Mouse (Mus musculus): ENCODE data around the gene Tlcd1.

Tlcd1 gene

DNA sequence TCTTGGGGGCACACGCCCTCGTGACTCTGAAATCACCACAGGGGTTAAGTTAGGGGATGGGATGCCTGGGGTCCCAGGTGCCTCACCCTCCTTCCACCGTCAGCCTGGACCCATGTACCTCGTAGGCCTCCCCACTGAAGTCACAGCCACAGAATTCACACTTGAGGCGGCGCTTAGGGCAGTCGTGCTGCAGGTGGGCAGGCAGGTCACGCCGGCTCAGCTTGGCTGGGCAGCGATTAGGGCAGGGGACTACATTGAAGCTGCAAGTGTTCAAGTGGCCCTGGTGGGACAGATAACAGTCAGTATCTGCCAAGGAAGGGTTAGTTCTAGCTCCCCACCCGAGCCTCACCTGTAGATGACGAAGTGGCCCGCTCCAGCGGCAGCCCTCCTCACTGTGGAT lies 15.3 kb upstream of the Tlcd1 start:
- no peak for DNase-seq (ENCODE audit: low spot score in 2 of 2)

DNA sequence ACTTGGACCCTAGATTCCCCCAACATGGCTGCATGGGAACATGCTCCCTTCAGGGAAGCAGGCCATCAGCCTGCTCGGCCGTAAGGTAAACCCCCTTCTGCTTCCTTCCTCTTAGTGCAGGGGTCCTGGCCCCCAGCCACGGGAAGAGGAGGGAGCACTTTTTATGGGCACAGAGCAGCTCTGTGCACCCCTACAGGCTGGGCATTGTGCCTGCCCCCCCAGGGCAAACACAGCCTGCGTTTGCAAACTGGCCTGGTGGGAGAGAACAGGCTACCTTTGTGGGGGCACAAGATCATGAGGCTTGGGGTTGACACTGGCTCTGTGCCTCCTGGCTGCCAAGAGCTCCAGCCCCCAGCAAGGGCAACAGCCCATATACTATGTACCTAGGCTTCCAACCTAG lies 14.5 kb upstream of the Tlcd1 start:
- no peak for DNase-seq (ENCODE audit: low spot score in 2 of 2)

DNA sequence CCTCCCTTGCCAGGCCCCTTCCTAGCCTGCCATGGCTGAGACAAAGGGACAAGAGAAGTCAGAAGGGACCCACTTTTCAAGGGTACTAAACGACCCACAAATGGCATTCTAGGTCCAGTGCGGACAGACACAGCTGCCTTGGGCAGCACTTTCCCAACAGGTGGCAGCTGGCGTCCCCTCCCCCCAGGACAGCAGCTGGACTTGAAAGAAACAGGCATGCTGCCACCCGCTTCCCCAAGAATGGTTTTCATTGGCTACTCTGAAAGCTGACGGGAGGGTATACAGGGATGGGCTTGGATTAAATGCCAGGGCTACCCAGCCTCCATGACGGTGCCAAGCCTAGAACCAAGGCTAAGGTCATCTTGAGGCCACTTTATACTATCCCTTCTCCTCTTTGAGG lies 14.0 kb upstream of the Tlcd1 start:
- peak in 1 of 2 experiments; percentile 60 for DNase-seq (ENCODE audit: low spot score in 2 of 2)

DNA sequence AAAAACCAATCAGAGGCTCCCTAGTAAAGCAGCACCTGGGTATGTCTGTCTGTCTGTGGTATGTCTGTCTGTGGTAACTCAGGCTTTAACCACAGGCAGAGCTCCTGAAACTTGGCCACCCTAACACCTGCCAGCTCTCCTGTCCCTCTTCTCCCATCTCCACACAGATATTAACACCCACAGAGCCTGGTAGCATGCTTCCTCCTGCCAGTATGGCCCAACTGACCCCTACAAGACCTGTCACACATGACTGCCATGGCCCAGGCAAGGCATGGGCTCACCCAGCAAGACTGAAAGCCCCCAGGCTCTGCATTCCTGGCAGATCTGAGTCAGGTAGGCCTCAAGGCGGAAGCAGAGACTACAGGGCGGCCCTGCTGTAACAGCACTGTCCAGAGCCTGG lies 13.5 kb upstream of the Tlcd1 start:
- DNase-seq (ENCODE audit: low spot score in 2 of 2) = no peak

DNA sequence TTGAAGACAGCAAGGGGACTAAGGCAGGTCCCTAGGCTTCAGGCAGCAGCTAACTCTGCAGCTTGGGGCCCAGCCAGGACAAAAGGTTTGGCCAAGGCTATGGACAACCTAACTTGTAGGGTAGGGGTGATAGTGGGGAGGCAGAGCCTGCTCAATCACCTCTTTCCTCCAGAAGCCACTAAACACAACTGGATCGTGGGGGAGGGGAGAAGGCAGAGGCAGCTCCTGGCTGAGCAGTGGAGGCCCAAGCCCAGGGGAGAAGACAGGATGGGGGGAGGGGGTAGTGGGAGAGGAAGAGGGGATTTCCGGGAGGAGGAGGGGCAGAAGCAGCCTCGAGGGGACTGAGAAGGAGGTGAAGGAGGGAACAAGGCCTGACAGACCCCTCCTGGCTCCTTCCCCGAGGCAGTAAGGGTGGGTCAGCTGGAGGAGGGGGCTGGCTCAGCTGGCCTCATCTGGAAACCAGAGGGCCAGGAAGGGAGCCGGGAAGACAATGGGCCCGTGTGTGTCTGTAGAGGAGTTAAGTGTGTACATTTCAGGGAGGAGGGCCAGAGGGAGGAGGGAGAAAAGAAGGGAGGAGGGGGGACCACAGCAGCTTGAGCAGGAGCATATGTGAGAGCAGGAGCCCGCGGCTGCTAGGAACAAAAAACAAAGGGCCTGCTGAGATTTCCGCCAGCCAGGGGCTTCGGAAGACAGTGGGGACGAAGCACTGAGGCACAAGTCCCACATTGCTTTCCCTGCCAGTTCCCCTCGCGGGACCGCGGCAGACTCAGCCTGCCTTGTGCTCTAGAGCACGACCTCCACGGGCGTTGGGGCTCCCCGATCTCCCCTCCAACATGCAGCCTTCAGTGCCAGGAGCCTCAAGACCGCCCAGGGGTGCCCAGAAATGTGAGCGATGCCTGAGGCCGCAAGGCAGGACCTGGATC lies 12.6 kb upstream of the Tlcd1 start:
- DNase-seq (ENCODE audit: low spot score in 2 of 2) = no peak

DNA sequence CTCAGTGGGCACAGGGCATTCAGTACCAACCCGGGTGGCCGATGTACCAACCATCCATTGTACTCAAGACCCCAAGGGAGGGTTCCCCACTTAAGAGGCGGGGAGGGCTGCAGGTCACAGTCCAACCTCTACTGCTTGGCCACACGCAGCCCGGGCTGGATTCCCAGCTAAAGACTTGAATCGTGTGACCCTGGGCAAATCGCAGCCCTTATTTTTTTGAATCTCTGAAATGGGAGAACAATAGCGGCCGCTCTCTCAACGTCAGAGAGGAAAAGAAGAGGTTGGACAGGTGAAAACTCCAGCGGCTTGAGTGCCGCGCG lies 11.9 kb upstream of the Tlcd1 start:
- DNase-seq (ENCODE audit: low spot score in 2 of 2) = no peak

DNA sequence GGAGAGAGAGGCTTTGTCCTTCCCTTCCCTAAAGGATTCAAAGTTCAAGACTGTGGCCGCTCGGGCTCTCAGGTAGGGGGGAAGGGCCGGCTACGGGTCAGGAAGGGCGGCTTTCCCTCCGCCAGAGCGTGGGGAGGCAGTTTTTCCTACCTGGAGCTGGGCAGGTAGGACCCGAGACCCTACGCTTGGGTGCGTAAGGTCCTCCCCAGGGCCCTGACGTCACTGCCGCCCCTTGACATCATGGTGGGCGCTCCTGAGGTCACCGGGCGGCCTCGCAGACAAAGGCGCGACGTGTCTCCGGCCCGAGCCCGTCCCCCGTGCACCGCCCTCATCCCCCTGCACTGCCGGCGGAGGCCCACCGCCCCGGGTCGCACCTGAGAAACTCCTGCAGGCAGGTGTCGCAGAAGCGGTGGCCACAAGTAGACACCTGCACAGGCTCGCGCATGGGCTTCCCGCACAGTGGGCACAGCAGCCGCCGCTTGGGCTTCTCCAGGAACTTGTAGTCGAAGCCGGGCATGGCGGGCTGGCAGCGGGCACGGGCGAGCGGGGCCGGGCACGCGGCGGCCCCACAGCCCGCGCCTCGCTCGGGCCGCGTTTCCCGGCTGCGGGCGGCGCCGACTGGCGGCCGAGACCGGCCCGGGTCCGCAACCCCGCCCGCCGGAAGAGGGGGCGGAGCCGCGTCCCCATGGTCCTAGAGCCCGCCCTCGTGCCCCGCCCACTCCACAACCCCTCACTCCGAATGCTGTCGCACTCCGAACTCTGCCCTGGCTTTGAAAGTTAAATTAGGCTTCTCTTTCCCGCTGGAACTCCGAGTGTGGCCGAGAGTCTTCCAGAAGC lies 11.4 kb upstream of the Tlcd1 start, which contains the start of gene Traf4:
Gene Traf4, minus strand, starts transcription at position 666 of the 837 bp plus-strand sequence.
- peak; percentile 60 to 66 for DNase-seq (ENCODE audit: low spot score in 2 of 2)

DNA sequence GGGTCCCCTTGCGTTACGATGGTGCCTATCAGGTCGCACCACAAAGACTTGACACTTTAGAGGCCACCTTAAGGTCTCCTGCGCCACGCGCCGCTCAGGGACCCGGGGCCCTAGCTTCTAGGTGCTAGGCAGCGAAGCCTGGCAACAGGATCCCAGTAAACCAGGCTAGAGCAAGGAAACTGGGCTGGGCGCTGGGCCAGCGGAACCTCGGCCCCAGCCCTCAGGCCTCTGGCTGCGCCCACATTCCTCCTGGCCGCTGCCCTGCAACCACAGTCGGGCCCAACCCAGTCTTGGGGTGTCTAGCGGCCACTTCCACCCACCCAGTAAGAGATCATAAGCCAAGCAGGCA lies 10.8 kb upstream of the Tlcd1 start:
- no peak for DNase-seq (ENCODE audit: low spot score in 2 of 2)

DNA sequence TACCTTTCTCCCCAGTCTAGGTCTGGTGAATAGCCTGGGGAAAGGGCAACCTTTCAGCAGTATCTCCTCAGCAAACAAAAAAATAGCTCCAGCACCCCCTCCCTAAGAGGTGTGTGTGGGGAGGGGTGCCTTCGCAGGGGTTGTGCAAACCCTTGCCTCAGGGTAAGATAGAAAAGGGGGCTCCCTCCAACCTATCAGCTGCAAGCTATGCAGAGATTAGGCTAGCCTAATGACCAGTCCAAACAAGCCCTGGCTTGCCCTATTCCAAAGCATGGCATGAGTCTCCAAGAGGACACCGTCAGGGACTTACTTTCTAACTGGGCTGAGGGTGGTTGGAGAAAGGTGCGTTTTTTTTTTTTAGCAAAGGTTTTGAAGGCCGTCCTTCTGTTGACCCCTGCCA lies 10.3 kb upstream of the Tlcd1 start:
- no peak for DNase-seq (ENCODE audit: low spot score in 2 of 2)

DNA sequence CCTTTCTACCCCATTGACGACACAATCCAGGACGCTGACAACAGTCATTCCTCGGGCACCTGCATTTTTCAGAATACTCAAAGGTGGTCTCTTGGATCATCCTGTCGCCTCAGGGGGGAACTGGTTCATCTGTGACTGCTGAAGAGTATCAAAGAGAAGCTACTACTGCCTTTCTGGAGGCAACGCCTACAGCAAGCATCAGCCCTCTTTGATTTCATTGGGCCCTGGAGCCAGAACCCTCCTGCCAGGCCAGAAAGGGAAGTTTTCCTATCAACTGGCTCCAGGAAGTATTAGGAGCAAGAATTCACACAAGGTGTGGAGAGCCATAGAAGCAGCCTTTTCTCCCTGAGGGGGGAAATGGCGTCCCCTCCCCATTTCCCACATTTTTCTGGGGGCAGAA lies 9.9 kb upstream of the Tlcd1 start:
- DNase-seq (ENCODE audit: low spot score in 2 of 2) = no peak

DNA sequence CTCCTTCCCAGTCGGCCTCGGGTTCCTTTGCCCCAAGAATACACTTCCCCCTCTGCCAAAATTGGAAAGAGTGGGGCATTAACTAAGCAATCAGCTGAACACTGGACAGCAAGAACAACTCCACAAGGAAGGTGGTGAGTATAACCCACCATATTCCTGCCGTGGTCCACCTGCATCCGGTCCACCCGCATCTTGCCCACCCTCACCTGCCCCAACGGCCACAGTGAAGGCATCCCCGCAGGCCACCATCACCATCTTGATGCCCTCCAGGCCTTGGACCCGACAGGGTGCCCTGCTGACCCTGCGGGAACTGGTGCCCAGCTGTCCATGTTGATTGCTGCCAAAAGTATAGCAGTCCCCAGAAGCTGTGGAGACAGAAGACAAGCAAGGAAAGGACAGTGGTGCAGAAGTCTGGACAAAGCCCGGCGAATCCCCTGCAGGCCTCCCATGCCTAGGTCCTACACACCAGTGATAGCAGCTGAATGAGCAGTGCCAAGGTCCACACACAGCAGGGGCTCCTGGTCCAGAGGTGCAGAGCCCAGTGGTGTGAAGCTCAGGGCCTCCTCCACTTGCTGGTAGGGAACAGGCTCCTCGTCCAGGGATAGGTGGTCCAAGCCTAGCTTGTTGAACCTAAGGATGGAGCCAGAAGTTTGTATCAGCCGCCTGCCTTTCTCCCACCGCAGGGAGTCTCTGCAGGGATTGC lies 9.1 kb upstream of the Tlcd1 start:
- DNase-seq (ENCODE audit: low spot score in 2 of 2) = no peak

DNA sequence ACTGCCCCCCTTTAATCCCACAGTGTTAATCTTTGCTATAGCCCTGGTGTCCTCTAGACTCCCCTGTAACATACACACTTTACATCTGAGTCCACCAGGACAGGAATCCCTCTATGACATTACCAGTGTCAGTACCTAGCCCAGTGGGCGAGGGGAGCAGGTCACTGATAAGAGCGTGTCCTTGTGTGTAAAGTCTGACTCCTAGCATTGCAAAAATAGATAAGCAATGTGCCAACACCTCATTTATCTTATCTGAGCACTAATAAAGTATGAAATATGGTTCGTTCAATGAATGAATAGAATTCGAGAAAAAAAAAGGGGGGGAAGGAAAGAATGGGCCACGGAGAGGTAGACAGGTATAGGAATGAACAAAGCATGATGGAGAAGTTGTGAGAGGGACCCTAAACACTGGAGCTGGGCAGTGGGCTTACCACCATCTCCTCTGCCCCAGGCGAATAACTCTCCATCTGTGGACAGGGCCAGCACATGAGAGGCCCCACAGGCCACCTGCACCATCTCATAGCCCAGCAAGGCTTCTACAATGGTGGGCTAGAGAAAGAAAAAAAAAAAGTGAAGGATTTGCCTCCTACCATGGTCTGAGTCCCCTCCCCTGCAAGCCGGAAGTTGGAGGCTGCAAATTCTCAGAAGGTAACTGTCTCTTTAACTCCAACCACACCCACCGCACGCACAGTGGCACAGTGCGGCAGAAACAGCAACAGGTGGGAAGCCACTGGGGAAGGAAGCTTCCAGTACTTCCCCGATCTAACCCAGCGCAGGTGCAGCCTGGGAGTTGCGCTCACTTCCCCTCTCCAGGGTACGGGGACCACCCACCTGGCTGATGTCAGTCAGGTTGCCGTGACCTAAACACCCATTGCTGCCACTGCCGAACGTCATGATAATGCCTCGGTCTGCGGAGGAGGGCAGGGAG lies 7.7 kb upstream of the Tlcd1 start:
- DNase-seq (ENCODE audit: low spot score in 2 of 2) = no peak

DNA sequence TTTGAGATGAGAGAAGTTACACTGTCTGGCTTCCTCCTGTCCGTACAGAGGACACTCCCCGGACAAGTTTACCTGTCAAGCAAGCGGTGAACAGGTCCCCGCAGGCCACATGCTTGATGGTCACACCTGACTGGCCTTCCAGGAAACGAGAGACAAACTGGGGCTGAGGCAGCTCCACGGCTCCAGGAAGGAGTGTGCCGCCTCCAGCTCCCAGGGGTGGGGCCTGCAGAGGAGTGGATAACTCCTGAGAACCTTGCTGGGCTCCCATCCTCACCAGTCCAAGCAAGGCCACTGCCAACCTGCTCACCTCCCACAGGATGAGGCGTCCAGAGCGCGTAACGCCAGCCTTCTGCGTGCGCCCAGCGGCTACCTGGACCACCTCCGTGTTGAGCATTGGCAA lies 6.2 kb upstream of the Tlcd1 start:
- no peak for DNase-seq (ENCODE audit: low spot score in 2 of 2)

DNA sequence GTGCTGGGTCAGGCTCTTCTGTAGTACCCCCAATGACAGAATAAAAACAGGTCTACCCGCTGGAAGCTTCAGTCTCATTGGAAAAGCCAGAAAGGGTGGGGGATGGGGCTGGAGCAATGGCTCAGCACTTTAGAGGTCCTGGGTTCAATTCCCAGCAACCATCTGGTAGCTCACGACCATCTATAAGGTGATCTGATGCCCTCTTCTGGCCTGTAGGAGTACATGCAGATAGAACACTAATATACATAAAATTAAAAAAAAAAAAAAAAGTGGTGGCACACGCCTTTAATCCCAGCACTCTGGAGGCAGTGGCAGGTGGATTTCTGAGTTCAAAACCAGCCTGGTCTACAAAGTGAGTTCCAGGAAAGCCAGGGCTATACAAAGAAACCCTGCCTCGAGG lies 5.2 kb upstream of the Tlcd1 start:
- no peak for DNase-seq (ENCODE audit: low spot score in 2 of 2)

DNA sequence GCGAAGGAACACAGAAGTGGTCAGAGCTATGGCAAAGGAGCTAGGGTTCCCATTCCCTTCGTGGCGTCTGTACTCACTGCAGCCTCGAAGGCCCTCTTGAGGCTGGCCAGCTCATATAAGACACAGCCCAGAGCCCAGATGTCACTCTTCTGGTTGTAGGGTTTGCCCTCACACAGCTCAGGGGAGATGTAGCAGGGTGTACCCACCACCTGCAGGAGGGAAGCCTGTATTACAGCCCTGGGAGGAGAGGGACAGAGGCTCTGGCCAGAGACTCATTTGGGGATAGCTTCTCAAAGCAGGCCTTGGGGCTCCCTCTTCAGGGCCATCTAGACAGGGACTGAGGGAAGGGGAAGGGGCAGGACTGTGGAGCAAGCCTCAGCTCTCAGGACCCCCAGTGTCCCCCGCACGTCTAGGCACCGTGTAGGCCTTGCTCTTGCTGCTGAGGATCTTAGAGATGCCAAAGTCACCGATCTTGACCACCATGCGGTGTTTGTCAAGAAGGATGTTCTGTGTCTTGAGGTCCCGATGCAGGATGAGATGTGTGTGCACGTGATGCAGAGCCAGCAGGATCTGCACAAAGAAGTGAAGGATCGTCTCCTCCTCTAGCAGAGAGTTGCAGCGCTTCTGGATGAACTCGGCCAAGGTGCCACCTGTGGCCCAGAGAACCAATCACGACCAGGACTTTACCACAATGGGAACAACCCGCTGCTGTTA lies 4.3 kb upstream of the Tlcd1 start:
- DNase-seq (ENCODE audit: low spot score in 2 of 2) = no peak

DNA sequence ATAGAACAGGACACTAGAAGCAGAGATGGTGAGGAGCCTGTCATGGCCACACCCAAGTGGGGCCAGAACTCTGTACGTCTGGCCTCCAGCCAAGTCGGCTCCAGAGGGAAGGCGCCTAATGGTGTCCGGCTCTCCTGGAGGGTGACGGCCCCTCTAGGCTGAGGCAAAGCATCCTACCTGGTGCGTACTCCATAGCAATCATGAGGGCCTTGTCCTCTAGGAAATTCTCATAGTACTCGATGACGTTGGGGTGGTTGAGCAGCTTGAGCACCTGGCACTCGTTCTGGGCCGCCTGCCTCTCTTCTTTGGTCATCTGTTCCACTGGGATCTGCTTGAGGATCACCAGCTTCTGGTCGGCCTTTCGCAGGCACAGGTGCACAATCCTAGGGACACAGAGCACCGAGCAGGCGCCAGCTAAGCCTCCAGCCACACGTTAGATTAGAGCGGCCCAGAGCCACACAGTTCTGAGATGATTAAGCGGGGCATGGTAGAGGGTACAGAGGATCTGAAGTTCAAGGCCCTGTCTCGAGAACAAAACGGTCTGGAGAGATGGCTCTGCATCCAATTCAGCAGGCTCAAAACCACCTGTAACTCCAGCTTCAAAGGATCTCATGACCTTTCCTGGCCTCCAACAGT lies 3.6 kb upstream of the Tlcd1 start:
- no peak for DNase-seq (ENCODE audit: low spot score in 2 of 2)

DNA sequence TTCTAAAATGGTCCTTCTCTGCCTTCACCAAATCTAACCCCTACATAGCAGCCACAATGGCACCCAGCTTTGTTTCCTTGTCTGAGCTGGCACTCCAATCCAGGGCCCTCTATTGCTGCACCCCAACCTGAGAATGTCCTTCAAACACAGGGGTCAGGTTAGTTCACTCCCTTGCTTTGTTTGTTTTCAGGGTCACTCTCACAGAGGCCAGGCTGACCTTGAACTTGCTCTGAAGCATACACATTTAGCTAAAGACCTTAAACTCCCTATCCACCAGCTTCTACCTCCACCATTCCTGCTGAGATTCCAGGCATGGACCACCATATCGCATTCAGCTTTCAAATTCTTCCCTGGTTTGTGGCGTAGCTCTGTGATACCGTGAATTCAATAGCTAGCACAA lies 2.0 kb upstream of the Tlcd1 start:
- no peak for DNase-seq (ENCODE audit: low spot score in 2 of 2)

DNA sequence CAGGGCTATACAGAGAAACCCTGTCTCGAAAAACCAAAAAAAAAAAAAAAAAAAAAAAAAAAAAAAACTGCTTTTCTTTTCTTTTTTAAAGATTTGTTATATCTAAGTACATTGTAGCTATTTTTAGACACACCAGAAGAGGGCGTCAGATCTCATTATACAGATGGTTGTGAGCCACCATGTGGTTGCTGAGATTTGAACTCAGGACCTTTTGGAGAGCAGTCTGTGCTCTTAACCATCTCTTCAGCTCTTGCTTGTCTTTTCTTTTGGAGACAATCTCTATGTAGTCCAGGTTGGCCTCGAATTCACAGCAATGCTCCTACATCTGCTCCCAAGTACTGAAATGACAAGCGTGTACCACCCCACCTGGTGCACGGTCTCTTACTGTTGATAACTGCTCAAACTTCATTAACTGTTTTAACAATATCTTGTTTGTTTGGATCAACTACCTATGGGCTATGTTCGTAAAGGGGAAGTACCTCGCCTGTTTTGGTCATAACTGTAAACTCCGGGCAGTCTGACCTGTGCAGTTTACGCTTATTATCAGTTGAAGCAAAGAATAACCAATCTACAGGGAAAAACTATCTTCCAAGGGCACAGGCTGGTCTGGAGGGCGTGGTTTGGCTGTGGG lies 625 bp upstream of the Tlcd1 start:
- no peak for DNase-seq (ENCODE audit: low spot score in 2 of 2)

DNA sequence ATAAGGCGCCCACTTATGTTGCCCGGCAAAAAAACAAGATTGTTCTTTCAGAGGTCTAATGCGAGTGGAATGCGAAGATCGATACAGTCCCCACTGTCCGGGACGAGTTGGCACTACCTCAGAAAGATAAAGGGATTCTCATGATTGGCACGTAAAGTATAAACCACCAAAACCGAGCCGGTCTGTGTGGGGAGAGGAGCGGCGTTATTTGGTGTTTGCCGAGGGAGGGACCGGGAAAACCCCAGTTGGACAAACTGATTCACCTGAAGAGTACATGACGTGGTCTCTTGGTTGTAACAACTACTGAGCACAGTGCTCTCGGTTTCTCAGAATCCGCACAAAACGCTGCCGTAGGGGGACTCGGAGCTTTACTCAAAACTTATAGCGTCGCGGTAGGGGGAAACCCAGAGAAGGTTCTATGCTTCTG lies 407 bp downstream of the Tlcd1 start:
- DNase-seq (ENCODE audit: low spot score in 2 of 2) = no peak

DNA sequence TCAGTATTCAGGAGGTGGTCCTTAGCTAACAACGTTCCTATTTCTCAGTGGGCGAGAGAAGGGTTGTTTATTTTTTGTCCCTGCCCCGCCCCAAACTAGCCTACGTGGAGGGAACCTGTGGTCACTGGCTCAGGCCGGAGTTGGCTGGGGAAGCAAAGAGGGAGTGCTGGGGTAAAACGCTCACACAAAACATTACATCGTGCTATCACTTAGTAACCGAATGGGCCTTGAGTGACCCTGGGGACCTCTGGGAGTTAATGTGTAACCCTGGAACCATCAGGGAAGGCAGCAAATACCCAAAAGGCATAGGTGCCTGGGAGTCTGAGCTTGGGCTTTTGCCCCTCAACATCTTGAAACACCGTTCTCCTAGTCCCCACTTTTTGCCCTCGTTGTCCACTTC lies 926 bp downstream of the Tlcd1 start:
- DNase-seq (ENCODE audit: low spot score in 2 of 2) = no peak

All from frontal cortex, postnatal 36 days (tissue).